Mouse (Mus musculus) olfactory bulb, adult 2 months (tissue): ENCODE data around the gene Scgb2b19. TPM values are rescaled to one million over a fixed set of nuclear protein-coding genes. Genes with fewer than 3 reads are reported as not detected.
"Not testable (repeated sequence)": the region's sequence is repeated elsewhere in the genome, so short reads cannot be mapped to it uniquely, and the experiment has no call there.

Experiments
- H3K27ac ChIP-seq: fragments of 200-500 bp; 2 replicates; pipeline ENCODE4 v1.5.1; 2012; ENCODE audit warnings: low read depth, low read length; ENCODE audit not compliant: insufficient read depth
- H3K4me1 ChIP-seq: fragments of 200-500 bp; 2 replicates; pipeline ENCODE4 v1.6.1; 2012; ENCODE audit warnings: low read length; ENCODE audit not compliant: control insufficient read depth, insufficient read depth
- H3K4me3 ChIP-seq: fragments of 200-500 bp; 2 replicates; pipeline ENCODE4 v1.5.1; 2012; ENCODE audit warnings: mild to moderate bottlenecking, low read depth, low read length, moderate library complexity; ENCODE audit not compliant: insufficient read depth
- WGBS: fragments of 180-500 bp; shearing (Covaris S2); methylation state at CpG from one replicate; pipeline ENCODE4 v1.1.7; 2018; 5-methylcytosine and 5-hydroxymethylcytosine counted together
- polyA plus RNA-seq: library from polyadenylated mRNA; stranded (reverse); fragments of >200 nt; gene quantifications from 2 replicates; pipeline ENCODE4 v1.2.4, GENCODE M21; 2012; ENCODE audit warnings: low replicate concordance; ENCODE audit not compliant: missing spikeins, insufficient read depth, insufficient read length

The Scgb2b19 gene
- polyA plus RNA-seq = not detected in 2 replicates

- not testable (repeated sequence) for H3K27ac ChIP-seq, H3K4me3 ChIP-seq, H3K4me1 ChIP-seq
Measured at GRCm38 (mm10) chr7:33280238-33280637, at the start of gene Scgb2b19. Gene Scgb2b19 (minus strand): TSS chr7:33280338.

DNA sequence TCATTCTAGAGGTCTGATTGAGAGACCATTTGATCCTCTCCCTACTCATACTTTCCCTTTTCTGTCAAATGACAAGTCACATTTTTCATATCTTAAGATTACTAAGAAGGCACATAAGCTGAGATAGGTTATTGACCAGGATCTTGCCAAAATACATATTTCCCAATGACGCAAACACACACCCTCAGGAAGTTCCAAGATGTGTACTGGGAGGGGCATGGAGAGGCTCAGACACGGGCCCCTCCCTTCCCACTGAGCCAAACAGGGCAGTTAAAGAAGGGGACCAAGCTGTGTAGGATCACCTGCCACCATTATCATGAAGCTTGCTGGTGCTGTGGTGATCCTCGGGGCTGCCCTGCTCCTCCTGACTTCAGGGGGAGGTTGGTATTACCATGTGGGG, 6.9 kb upstream of the Scgb2b19 start, which contains the start of gene Scgb1b19:
Scgb1b19 (plus strand) TSS at position 301 of the 400 bp plus-strand sequence.
- H3K4me3 ChIP-seq, H3K4me1 ChIP-seq, H3K27ac ChIP-seq: not testable (repeated sequence)
- WGBS = 58% methylated on average over 3 of the region's 3 CpGs

Other genes starting within 250 kb of the Scgb2b19 start
- not detected in 2 replicates for gene Scgb2b17, start 223.8 kb downstream of the Scgb2b19 start, polyA plus RNA-seq
- not detected in 2 replicates for gene Scgb1b17, start 216.9 kb downstream of the Scgb2b19 start, polyA plus RNA-seq
- gene Scgb2b18, start 106.5 kb downstream of the Scgb2b19 start, polyA plus RNA-seq = not detected in 2 replicates
- gene Scgb1b18, start 94.8 kb downstream of the Scgb2b19 start, polyA plus RNA-seq = not detected in 2 replicates
- gene Scgb1b19, start 7.0 kb upstream of the Scgb2b19 start, polyA plus RNA-seq = not detected in 2 replicates
- not detected in 2 replicates for gene Scgb2b20, start 86.0 kb upstream of the Scgb2b19 start, polyA plus RNA-seq
- not detected in 2 replicates for gene Scgb1b20, start 92.9 kb upstream of the Scgb2b19 start, polyA plus RNA-seq
- gene Scgb2b21, start 240.1 kb upstream of the Scgb2b19 start, polyA plus RNA-seq = not detected in 2 replicates